Mouse (Mus musculus): ENCODE data around the gene Ankrd44.
A peak's percentile ranks its signal among the peaks of the same experiment; 100 is the strongest.

The Ankrd44 gene

DNA sequence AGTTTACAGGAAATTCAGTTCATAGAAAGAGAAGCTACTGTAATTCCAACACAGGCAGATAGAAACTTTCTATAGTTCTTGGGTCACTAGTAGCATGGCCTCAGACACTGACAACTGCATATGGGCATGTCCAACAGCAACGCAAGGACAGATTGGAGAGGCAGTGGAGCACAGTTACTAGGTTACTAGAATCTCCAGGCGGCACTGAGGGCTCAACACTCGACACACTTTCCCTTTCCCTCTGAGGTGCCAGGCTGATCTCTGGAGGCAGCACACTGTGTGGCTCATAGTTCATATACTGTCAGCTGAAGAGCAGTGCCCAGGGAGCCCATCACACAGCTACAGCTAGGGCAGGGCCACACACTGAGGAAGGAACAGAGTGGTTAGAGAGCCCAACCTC, 118.4 kb downstream of the Ankrd44 start:
- peak; percentile 71 for DNase-seq

- peak; percentile 64 for DNase-seq
Measured at GRCm38 (mm10) chr1:54806116-54806850, 119.9 kb downstream of the Ankrd44 start.

- DNase-seq, result peak; percentile 55
Measured at GRCm38 (mm10) chr1:54804406-54804805, 121.8 kb downstream of the Ankrd44 start.

- peak; percentile 94 for DNase-seq
Measured at GRCm38 (mm10) chr1:54802703-54803102, 123.5 kb downstream of the Ankrd44 start.

GRCm38 (mm10) chr1:54801256-54801655, 124.9 kb downstream of the Ankrd44 start:
- no peak for DNase-seq

GRCm38 (mm10) chr1:54799421-54799820, 126.8 kb downstream of the Ankrd44 start:
- no peak for DNase-seq

- peak; percentile 94 for DNase-seq
Measured at GRCm38 (mm10) chr1:54798415-54798814, 127.8 kb downstream of the Ankrd44 start.

- peak; percentile 13 for DNase-seq
Measured at GRCm38 (mm10) chr1:54794709-54795108, 131.5 kb downstream of the Ankrd44 start.

DNA sequence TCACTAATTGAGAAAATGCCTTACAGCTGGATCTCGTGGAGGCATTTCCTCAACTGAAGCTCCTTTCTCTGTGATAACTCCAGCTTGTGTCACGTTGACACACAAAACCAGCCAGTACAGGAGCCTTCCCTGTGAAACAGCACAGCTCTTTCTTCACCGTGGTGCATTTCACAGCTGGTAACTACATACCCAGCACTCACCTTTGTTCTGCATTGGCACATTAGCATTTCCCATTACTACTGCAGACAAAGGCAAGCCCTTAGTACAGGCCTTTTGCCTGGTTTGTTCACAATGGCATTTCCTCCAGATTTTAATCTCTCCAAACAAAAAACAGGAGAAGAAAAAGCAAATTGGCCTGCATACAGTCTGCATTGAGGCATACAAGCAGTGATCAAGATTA, 134.8 kb downstream of the Ankrd44 start:
- DNase-seq, result peak; percentile 97

DNA sequence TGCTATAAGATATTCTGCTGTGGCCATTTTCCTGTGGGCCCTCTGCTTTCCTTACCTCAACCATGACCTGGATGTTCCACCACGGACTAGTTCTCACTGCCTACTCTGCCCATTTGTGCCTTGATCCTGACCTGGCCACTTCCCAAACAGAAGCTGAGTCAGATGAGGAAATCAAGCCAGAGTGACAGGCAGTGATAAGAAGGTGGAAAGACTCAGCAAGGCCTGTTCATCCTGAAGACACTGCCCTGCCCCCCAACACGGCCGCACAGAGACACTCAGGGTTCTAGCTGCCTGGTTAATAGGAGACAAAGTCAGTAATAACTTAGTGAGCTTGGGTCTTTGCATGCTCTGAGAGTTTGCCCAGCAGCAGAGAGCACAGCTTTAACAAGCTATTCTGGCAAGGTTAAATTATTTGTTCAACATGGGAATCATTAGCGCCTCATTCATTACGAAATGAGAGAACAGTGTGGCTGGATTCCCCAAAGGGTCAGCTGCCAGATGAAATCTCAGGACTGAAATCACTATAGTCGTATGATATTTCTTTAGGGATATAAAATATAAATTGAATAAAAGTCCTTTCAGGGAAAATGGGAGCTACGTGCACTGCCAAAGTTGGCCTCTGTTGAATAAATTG, 136.7 kb downstream of the Ankrd44 start:
- DNase-seq, result peak; percentile 89

GRCm38 (mm10) chr1:54788337-54788736, 137.8 kb downstream of the Ankrd44 start:
- DNase-seq, result peak; percentile 6

DNA sequence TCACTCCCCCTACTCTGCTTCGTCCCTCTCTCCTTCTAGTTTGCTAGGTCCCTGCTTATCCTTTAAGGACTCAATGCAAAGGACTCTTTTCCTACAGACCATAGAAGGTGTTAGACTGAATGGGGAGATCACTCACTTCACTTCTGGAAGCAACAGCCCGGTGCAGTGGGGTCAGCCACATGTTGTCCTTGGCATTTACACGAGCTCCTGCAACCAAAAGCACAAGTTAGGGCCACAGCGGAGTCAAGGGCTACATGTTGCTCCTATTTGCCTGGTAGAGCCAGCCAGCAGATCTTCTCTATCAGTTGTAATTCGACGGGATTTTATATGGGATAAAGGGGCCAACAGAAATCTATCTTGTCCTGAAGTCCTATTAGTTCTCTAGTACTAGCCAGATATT, 148.0 kb downstream of the Ankrd44 start:
- peak; percentile 77 for DNase-seq

DNA sequence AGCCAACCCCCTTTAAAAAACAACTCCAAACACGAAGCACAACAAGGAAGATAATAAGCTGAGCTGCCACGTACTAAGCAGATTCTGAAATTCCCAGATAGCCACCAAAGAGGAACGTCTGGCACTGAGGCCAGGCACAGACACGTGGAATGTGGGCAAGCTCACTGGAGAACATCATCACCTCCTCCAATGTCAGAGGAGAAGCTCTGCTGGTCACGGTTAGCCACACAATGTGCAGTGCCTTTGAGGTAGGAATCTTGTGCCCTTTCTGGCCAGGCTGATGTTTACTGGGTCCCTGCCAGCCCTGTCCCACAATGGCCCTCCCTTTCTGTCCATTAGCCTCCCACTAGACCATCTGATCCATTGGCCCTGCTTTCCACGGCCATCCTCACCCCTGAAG, 149.1 kb downstream of the Ankrd44 start:
- peak; percentile 90 for DNase-seq

- DNase-seq, result peak; percentile 79
Measured at GRCm38 (mm10) chr1:54776116-54776515, 150.1 kb downstream of the Ankrd44 start.

DNA sequence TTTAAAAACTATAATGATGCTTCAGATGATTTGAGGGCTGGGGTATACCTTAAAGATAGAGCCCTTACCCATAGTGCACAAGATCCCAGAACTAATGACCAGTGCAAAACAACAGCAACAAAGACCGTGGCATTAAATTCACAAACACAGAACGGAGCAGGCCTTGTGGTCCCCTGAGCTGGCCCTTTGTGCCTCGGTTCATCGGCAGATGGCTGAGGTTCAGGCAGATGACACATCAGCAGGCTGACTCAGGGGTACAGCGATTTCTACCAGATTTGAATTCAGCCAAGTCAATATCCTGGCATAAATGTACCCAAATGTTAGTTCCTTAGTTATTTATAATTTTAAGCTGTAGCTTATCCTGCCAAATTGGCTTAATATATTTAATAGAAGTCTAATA, 153.3 kb downstream of the Ankrd44 start:
- DNase-seq, result peak; percentile 63

DNA sequence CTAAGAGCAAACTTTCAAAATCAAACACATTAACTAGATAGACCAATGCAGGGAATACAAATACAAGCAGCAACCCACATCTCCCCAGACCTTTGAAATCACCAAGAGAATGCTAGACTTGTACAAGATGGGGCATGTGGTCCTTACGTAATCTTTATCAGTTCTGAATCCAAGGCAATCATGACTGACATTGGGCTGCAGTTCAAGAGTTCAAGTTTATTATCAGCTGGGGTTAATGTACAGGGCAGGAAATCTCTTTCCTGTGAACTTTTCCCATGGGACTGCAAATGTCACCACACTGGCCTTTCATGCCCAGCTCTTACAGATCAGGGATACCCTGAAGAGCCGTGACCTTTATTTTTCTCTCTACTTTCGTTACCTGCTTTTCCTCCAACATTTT, 154.7 kb downstream of the Ankrd44 start:
- DNase-seq, result peak; percentile 74

- DNase-seq, result no peak
Measured at GRCm38 (mm10) chr1:54767221-54767620, 159.0 kb downstream of the Ankrd44 start.

GRCm38 (mm10) chr1:54765632-54766238, 160.5 kb downstream of the Ankrd44 start:
- DNase-seq, result peak; percentile 94

GRCm38 (mm10) chr1:54762216-54762807, 163.9 kb downstream of the Ankrd44 start:
- peak; percentile 66 for DNase-seq

DNA sequence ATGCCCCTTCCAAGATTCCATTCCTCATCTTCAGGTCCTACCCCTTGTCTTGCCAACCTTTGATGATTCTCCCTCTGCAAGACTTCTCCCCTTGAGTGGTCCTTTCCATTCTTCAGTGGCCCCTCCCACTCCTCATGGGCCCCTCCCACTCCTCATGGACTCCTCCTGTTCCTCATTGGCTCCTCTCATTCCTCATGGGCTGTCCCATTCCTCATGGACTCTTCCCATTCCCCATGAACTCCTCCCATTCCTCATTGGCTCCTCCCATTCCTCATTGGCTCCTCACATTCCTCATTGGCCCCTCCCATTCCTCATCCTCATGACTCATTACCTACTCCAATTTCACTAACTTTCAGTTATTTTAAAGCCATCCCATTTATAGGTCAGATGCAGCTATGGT, 166.3 kb downstream of the Ankrd44 start:
- peak; percentile 78 for DNase-seq

DNA sequence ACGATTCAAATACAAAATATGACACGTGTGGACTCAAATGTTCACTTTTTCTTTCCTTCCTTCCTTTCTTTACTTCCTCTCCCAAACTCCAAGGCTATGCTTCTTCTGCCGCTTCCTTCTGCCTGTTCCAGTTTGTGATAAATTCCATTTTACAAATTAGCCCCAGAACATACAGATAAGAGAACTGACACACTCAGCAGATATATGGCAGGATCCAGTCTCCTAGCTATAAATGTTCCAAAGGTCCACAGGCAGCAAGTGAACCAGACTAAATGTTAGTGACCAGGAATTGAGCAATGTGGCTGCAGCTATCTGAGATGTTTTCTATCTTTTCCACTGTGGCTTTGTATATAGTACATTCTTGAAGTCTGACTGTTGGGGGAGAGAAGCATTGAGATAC, 168.9 kb downstream of the Ankrd44 start:
- no peak for DNase-seq

- peak; percentile 54 for DNase-seq
Measured at GRCm38 (mm10) chr1:54755690-54756365, 170.4 kb downstream of the Ankrd44 start.

GRCm38 (mm10) chr1:54749961-54750360, 176.2 kb downstream of the Ankrd44 start:
- peak; percentile 97 for DNase-seq

Measured in heart, adult 11 months (tissue).